Mouse (Mus musculus) ES-E14 (cell line): ENCODE data around the gene Coch.

Experiments
- CHD2 ChIP-seq: IDR thresholded peaks from 2 replicates; pipeline ENCODE4 v1.6.1; 2014; ENCODE audit warnings: mild to moderate bottlenecking, low read depth, low read length, inconsistent platforms
- HCFC1 ChIP-seq: IDR thresholded peaks from 2 replicates; pipeline ENCODE4 v1.6.1; 2012; ENCODE audit warnings: low read length, inconsistent platforms, borderline replicate concordance; ENCODE audit not compliant: insufficient read depth
- MAFK ChIP-seq: IDR thresholded peaks from 2 replicates; pipeline ENCODE4 v1.6.1; 2014; ENCODE audit warnings: mild to moderate bottlenecking, low read depth, low read length, inconsistent platforms; ENCODE audit not compliant: insufficient read depth
- ZC3H11A ChIP-seq: IDR thresholded peaks from 2 replicates; pipeline ENCODE4 v1.6.1; 2012; ENCODE audit warnings: low read depth, mild to moderate bottlenecking, inconsistent platforms, low read length, borderline replicate concordance

DNA sequence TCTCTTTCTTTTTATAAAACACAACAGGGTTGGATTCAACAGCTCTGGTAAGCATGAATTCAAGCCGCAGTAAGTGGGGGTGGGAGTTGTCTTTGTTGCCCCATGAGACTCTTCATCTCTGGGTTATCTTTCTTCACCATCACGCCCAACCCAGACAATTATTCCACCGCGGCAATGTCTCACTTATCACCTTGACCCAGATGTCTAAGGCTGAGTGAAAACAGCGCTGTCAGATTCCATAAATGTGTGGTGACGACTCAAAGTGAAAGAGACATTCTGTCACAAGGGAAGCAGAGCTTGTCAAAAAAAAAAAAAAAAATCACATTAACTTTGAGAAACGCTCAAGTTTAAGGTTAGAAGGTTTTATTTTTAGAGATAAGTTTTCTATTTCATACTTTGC lies 25.9 kb upstream of the Coch start:
- TF ChIP-seq MAFK, result no peak
- no peak for TF ChIP-seq CHD2
- no peak for TF ChIP-seq ZC3H11A
- no peak for TF ChIP-seq HCFC1
